Mouse (Mus musculus) stomach, embryonic 15.5 days (tissue): ENCODE data around the gene Srp14. TPM values are rescaled to one million over a fixed set of nuclear protein-coding genes. Genes with fewer than 3 reads are reported as not detected.

Experiments
- polyA plus RNA-seq: library from polyadenylated mRNA; unstranded; fragments of >200 nt; fragmentation: Nextera tagmentation; extraction: Ambion mirVana; gene quantifications from 2 replicates; pipeline ENCODE4 v1.2.1, GENCODE M21; 2015

The Srp14 gene
- polyA plus RNA-seq, 1 experiment from 2014 or later = 222 TPM

Other genes starting within 250 kb of the Srp14 start
- gene Fsip1, start 222.7 kb downstream of the Srp14 start, polyA plus RNA-seq = 0.27 TPM in 2 replicates
- gene Gpr176, start 106.3 kb downstream of the Srp14 start, polyA plus RNA-seq = 0.24 and 0.58 TPM in 2 replicates
- 10.4 and 11.7 TPM in 2 replicates for gene Eif2ak4, start 91.1 kb downstream of the Srp14 start, polyA plus RNA-seq
- gene Bmf, start 70.0 kb upstream of the Srp14 start, polyA plus RNA-seq = 3.6 and 5.2 TPM in 2 replicates
- gene Bub1b, start 118.5 kb upstream of the Srp14 start, polyA plus RNA-seq = 66.9 and 72.0 TPM in 2 replicates
- gene Pak6, start 183.6 kb upstream of the Srp14 start, polyA plus RNA-seq = 3.6 and 4.8 TPM in 2 replicates
- gene Ankrd63, start 224.3 kb upstream of the Srp14 start, polyA plus RNA-seq = 0.04 and 0.08 TPM in 2 replicates
- gene Plcb2, start 248.7 kb upstream of the Srp14 start, polyA plus RNA-seq = 1.5 and 1.8 TPM in 2 replicates